Mouse (Mus musculus) ES-Bruce4 (cell line): ENCODE data around the gene Tbx5.

Source experiments
- CTCF ChIP-seq: IDR thresholded peaks from one replicate; pipeline ENCODE4 v1.8.1; 2011; ENCODE audit warnings: low read depth, low read length
- POLR2A ChIP-seq: IDR thresholded peaks from one replicate; pipeline ENCODE4 v1.8.1; 2011; ENCODE audit warnings: low read length; ENCODE audit not compliant: insufficient read depth

- TF ChIP-seq CTCF (no peak), POLR2A (no peak)
These were observed 88.5 kb downstream of the Tbx5 start for GRCm38 (mm10) chr5:119920941-119921340.
